Mouse (Mus musculus) megakaryocyte, embryonic 14.5 days (primary cell): ENCODE data around the gene Crocc. TPM values are rescaled to one million over a fixed set of nuclear protein-coding genes. Genes with fewer than 3 reads are reported as not detected.

ENCODE experiments used
- H3K27me3 ChIP-seq: replicated peaks from 2 replicates; pipeline ENCODE3; 2012; ENCODE audit warnings: inconsistent platforms
- H3K36me3 ChIP-seq: replicated peaks from 2 replicates; pipeline ENCODE3; 2012; ENCODE audit warnings: low read length, inconsistent platforms, mixed read lengths
- H3K4me1 ChIP-seq: 2 replicates; pipeline ENCODE4 v1.6.1; 2012; ENCODE audit warnings: inconsistent platforms
- H3K4me3 ChIP-seq: replicated peaks from 2 replicates; pipeline ENCODE3; 2012; ENCODE audit warnings: moderate library complexity, mild to moderate bottlenecking, inconsistent platforms
- H3K9me3 ChIP-seq: 2 replicates; pipeline ENCODE4 v1.6.1; 2012; ENCODE audit warnings: inconsistent platforms
- FLI1 ChIP-seq: IDR thresholded peaks from 2 replicates; pipeline ENCODE4 v1.6.1; 2012; ENCODE audit warnings: low read length, inconsistent platforms, mixed read lengths
- GATA1 ChIP-seq: IDR thresholded peaks from 3 replicates; pipeline ENCODE4 v1.6.1; 2012; ENCODE audit warnings: mixed read lengths, low read length, inconsistent platforms, borderline replicate concordance
- polyA plus RNA-seq: library from polyadenylated mRNA; stranded (reverse); fragments of >175 nt; gene quantifications from 2 replicates; pipeline ENCODE4 v1.2.3, GENCODE M21; 2012; ENCODE audit warnings: low replicate concordance; ENCODE audit not compliant: insufficient read depth

Crocc gene
- polyA plus RNA-seq = 4.0 and 4.2 TPM in 2 replicates

DNA sequence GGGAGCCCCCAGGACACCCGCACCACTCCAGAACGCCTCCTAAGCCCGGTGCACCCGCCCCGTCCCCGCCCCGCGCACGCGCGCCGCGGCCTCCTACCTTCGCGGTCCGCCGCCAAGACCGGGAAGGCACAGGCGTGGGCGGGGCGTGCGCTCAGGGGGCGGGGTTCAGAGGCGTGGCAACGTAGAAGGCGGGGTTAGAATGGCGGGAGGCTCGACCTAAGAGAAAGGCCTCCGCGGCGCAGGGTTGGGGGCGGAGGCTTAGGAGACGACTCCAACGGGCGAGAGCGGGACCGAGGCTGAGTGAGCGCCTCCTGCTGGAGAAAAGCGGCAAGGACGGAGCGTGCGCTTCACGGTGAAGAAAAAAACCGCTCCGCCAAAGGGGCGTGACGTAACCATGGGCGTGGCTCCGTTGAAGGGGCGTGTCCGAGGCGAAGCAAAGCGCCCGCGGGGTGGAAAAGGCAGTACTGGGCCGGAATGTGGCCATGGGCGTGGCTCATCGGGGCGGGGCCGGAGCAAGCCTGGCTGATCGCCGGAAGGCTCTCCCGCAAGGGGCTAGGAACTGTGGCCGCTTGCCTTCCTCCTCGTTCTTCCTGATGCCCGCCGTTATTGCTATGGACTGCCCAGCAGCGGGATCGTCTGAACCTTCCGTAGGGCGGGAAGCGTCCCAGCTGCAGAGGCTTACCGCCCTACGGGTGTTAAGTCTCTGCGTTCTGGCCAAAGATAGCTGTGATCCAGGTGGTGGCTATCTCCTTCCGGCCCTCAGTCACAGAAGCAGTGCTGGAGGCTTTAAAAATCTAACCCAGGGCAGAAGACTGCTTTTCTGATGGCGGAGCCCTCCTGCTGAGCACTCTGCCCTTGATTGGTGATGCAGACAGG lies at the start of gene Crocc:
Crocc (minus strand) TSS at position 125 of the 876 bp plus-strand sequence.
- TF ChIP-seq GATA1 = no peak
- no peak for TF ChIP-seq FLI1
- Histone ChIP-seq H3K4me3 (peak within 1 kb of the TSS; percentile 94), H3K27me3 (peaks cover 7% of the 10 kb centered on the region), H3K9me3 (no peaks in the 10 kb centered on the region), H3K4me1 (peaks cover 19% of the 10 kb centered on the region), H3K36me3 (peaks cover 20% of the 10 kb centered on the region)

DNA sequence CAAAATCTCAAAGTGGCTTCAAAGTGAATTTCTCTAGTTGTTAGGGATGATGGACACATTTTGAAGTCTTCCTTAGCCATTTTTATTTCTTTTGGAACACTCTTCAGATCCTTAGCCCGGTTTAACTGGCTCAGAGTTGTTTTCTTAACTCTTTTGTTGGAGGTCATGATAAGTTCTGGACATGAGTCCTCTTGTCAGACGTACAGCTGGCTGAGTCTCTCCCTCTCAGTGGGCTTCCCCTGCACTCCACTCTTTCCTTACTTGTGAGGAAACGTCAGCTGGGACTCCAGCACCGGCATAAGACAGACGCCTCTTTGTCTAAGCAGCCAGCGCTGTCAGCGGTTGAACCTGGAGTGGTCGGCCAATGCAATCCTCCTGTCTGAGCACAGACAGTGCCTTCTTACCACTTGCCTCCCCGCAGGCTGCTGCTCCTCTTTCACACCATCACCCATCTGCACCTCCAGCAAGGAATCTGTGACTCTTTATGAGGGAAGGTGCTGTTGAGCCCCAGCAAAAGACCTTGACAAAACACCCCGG lies 47.9 kb upstream of the Crocc start:
- H3K4me3 ChIP-seq = peak overlapping the region; percentile 23
- H3K9me3 ChIP-seq = no peaks in the 10 kb centered on the region
- H3K36me3 ChIP-seq = peaks cover 32% of the 10 kb centered on the region
- H3K4me1 ChIP-seq = peaks cover 8% of the 10 kb centered on the region; the same call in 1 of the 2 replicates
- TF ChIP-seq GATA1 (no peak), FLI1 (no peak)
- H3K27me3 ChIP-seq = peaks cover 34% of the 10 kb centered on the region

DNA sequence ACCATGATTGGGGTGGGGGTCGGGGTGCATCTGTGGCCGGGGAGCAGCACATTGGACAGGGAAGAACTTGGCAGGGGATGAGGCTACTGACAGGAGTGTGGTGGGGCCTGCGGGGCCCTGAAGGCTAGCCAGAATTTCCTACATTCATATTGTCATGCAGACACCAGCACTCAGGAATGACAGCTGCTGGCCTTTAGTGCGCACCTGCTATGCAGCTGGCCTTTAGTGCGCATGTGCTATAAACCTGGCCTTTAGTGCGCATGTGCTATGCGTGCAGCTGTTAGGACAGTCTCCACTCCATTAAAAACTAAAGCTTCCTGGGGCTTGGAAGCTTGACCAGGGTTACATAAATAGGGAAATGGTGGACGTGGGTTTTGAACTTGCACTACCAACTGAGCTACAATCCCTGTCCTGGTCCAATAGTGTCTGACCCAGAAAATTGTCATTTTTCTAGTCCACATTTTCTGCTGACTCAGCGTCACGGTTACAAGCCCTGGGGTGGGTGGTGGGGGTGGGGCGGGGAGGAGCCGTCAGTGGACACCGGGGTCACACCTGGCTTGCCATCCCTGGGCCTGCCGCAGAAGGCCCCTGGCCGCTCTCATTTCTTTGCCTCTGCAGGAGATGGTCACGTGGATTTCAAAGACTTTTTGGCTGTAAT lies 46.3 kb upstream of the Crocc start:
- peaks cover 12% of the 10 kb centered on the region; the same call in 1 of the 2 replicates for H3K4me1 ChIP-seq
- no peak for TF ChIP-seq FLI1
- no peak for TF ChIP-seq GATA1
- H3K27me3 ChIP-seq = peaks cover 41% of the 10 kb centered on the region
- peaks cover 16% of the 10 kb centered on the region for H3K36me3 ChIP-seq
- no peaks in the 10 kb centered on the region for H3K9me3 ChIP-seq
- H3K4me3 ChIP-seq = no peak overlapping the region

- Histone ChIP-seq H3K36me3 (no peaks in the 10 kb centered on the region), H3K27me3 (peaks cover 38% of the 10 kb centered on the region), H3K4me1 (peaks cover 18% of the 10 kb centered on the region), H3K9me3 (no peaks in the 10 kb centered on the region), H3K4me3 (no peak overlapping the region)
- TF ChIP-seq FLI1 (no peak), GATA1 (no peak)
Measured at GRCm38 (mm10) chr4:141101855-141102254, 41.5 kb upstream of the Crocc start.

DNA sequence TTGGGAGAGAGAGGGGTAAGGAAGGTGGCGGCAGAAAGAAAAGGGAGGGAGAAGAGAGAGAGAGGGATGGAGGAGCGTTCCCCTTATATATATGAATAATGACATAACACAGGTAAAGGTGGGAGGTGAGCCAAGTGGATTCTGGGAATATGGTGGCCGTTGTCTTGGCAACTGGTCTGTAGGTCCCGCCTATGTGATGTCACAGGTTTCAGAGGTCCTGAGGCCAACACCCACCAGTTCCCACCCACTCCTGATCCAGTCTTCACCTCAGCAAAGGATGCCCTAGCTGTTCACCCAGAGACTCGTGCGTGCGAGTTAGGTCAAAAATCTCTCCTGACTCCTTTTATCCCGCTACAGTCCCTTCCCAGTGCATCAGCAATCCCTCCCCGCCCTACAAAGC lies 40.9 kb upstream of the Crocc start:
- Histone ChIP-seq H3K9me3 (no peaks in the 10 kb centered on the region), H3K27me3 (peaks cover 37% of the 10 kb centered on the region), H3K4me3 (no peak overlapping the region), H3K36me3 (no peaks in the 10 kb centered on the region), H3K4me1 (peaks cover 18% of the 10 kb centered on the region)
- TF ChIP-seq FLI1 (no peak), GATA1 (no peak)

GRCm38 (mm10) chr4:141099956-141100355 lies 39.6 kb upstream of the Crocc start:
- H3K36me3 ChIP-seq = no peaks in the 10 kb centered on the region
- no peaks in the 10 kb centered on the region for H3K9me3 ChIP-seq
- H3K27me3 ChIP-seq = peaks cover 34% of the 10 kb centered on the region
- H3K4me1 ChIP-seq = peaks cover 13% of the 10 kb centered on the region
- H3K4me3 ChIP-seq = no peak overlapping the region
- TF ChIP-seq FLI1 = no peak
- TF ChIP-seq GATA1 = no peak

DNA sequence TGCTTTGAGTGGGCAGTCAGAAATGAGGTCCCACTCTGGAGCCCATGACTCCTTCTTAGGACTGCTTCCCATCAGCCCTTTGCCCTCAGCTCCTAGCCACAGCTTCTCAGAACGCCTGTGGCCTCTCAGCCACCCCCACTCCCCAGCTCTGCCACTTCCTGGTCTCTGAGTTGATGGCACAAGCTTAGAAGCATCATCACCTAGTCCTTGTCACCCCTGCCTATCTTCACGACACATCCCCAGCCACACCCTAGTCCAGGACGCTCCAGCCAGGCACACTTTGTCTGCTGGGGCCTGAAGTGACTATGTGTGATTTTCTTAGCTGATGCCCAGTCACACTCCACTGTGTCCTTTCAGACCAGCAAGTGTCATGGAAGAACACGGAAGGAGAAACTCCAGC lies 38.6 kb upstream of the Crocc start:
- Histone ChIP-seq H3K36me3 (no peaks in the 10 kb centered on the region), H3K4me3 (peak overlapping the region; percentile 23), H3K9me3 (no peaks in the 10 kb centered on the region), H3K4me1 (peaks cover 13% of the 10 kb centered on the region), H3K27me3 (peaks cover 30% of the 10 kb centered on the region)
- TF ChIP-seq GATA1 (no peak), FLI1 (no peak)

DNA sequence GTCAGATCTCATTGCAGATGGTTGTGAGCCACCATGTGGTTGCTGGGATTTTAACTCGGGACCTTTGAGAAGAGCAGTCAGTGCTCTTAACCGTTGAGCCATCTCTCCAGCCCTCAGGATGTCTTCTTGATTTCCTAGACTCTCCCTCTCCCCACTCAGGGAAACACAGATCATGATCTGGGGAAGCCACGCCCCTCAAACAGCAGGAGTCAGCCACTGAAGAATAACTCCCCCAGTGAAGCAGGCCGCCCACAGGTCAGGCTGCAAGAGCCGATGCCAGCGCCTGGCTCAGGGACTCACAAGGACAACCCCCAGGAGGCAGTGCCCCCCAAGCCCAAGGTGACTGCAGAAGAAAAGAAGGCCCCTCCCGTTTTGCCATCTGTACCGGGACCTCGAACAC lies 36.4 kb upstream of the Crocc start:
- no peaks in the 10 kb centered on the region for H3K9me3 ChIP-seq
- peaks cover 9% of the 10 kb centered on the region for H3K4me1 ChIP-seq
- no peak overlapping the region for H3K4me3 ChIP-seq
- TF ChIP-seq FLI1 (no peak), GATA1 (no peak)
- no peaks in the 10 kb centered on the region for H3K36me3 ChIP-seq
- H3K27me3 ChIP-seq = peaks cover 23% of the 10 kb centered on the region

DNA sequence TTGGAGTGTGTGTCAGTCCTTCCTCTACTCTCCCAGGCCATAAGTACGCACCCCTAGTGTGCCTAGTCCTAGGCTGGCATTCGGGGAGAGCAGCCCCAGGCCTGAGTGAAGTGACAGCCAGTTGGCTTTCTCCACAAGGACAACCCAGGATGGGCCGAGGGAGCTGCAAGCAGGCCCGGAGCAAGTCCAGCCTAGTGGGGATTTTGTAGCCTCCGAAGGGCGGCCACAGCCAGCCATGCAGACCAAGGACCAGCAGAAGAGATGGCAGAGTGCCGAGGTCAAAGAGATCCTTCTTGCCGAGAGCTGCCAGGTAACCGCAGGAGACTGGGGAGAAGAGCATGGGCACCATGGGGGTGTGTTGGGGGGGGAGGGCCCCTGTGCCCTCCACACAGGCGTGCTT lies 34.7 kb upstream of the Crocc start:
- TF ChIP-seq GATA1 (no peak), FLI1 (no peak)
- no peaks in the 10 kb centered on the region for H3K36me3 ChIP-seq
- H3K27me3 ChIP-seq = peaks cover 35% of the 10 kb centered on the region
- no peak overlapping the region for H3K4me3 ChIP-seq
- peaks cover 9% of the 10 kb centered on the region for H3K4me1 ChIP-seq
- no peaks in the 10 kb centered on the region for H3K9me3 ChIP-seq
